Mouse (Mus musculus): ENCODE results near the gene Lmf1.

DNA sequence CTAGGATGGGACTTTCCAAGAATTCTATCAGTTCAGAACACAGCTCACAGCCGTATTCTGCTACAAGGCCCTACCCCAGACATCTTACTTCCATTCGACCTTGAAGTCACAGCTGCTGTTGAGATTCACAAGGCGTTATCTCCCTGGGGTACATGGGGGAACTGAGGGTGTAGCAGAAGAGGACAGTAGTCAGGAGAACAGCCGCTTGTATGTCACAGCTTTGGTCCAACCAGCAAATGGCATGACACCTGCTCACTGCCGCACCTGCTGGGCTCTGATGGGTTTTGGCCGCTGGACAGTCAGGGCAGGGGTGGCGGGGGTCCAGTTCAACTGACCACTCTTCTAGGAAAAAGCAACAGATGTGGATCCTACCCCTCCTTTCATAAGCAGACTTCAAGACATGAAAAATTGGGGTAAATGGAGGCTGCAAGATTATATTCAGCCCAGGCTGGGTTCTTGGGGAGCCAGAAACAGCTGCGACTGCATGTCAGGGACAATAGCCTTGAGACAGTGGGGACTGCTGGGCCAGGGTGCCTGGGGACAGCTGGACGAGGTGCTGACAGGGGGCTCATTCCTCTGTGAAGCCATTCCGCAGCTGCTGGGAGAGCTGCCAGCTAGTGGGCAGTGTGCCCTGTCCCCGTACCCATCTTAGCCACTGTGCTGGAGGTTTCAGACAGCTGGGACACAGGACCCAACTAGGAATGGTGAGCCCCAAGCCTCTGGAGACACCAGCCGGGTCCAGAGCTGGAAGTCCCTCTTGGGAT is 3.5 kb upstream of the Lmf1 start:
- no peak for TF ChIP-seq GATA1 (IDR thresholded peaks at IDR 0.05; ENCODE audit: low read length)
- no peak for TF ChIP-seq TAL1 (IDR thresholded peaks at IDR 0.05; ENCODE audit: low read length)

All from erythroblast, embryonic 14.5 days (primary cell).